Mouse (Mus musculus) liver, embryonic 13.5 days (tissue): ENCODE results near the gene S100a1. TPM values are rescaled to one million over a fixed set of nuclear protein-coding genes. Genes with fewer than 3 reads are reported as not detected.
A peak's percentile ranks its signal among the peaks of the same experiment; 100 is the strongest.

ENCODE experiments used
- ATAC-seq: fragments of 200-750 bp; cut with Nextera tagmentation; 2 replicates; pipeline ENCODE4 v1.8.0; 2017; ENCODE audit warnings: low read depth, mild to moderate bottlenecking, moderate number of reproducible peaks, moderate library complexity
- DNase-seq: peaks from one replicate; pipeline ENCODE4 v3.0.0; 2022
- H3K27ac ChIP-seq: fragments of 300-500 bp; sonication (generic); 2 replicates; pipeline ENCODE4 v1.5.1; 2015; ENCODE audit warnings: moderate library complexity, mild to moderate bottlenecking, inconsistent platforms
- H3K27me3 ChIP-seq: fragments of 300-500 bp; sonication (generic); 2 replicates; pipeline ENCODE4 v1.6.1; 2015; ENCODE audit warnings: mild to moderate bottlenecking, inconsistent platforms
- H3K36me3 ChIP-seq: fragments of 300-500 bp; sonication (generic); 2 replicates; pipeline ENCODE4 v1.6.1; 2015; ENCODE audit warnings: mild to moderate bottlenecking, inconsistent platforms
- H3K4me1 ChIP-seq: fragments of 300-500 bp; sonication (generic); replicated peaks from 2 replicates; pipeline ENCODE4 v1.6.1; 2015; ENCODE audit warnings: inconsistent platforms
- H3K4me2 ChIP-seq: fragments of 300-500 bp; sonication (generic); 2 replicates; pipeline ENCODE4 v1.6.1; 2015; ENCODE audit warnings: inconsistent platforms, mild to moderate bottlenecking, moderate library complexity
- H3K4me3 ChIP-seq: fragments of 300-500 bp; sonication (generic); replicated peaks from 2 replicates; pipeline ENCODE4 v1.5.1; 2015; ENCODE audit warnings: mild to moderate bottlenecking, inconsistent platforms
- H3K9ac ChIP-seq: fragments of 300-500 bp; sonication (generic); 2 replicates; pipeline ENCODE4 v1.6.1; 2015; ENCODE audit warnings: mild to moderate bottlenecking, inconsistent platforms
- H3K9me3 ChIP-seq: fragments of 300-500 bp; sonication (generic); replicated peaks from 2 replicates; pipeline ENCODE4 v1.6.1; 2016; ENCODE audit warnings: inconsistent platforms
- WGBS: fragments of 180-500 bp; shearing (Covaris S2); methylation state at CpG from one replicate; pipeline ENCODE4 v1.1.7; 2015; ENCODE audit not compliant: insufficient replicate concordance; 5-methylcytosine and 5-hydroxymethylcytosine counted together
- polyA plus RNA-seq: library from polyadenylated mRNA; unstranded; fragments of >200 nt; fragmentation: Nextera tagmentation; extraction: Ambion mirVana; gene quantifications from 2 replicates; pipeline ENCODE4 v1.2.1, GENCODE M21; 2015

Gene S100a1
- polyA plus RNA-seq, 1 experiment from 2014 or later = 16.0 TPM

GRCm38 (mm10) chr3:90509747-90510123, 4.5 kb downstream of the S100a1 start:
- ATAC-seq (no peak), DNase-seq (no peak)
- Histone ChIP-seq H3K4me2 (peak overlapping the region; percentile 91), H3K36me3 (peaks cover 31% of the 10 kb centered on the region), H3K27me3 (peaks cover 8% of the 10 kb centered on the region; the same call in 1 of the 2 replicates), H3K9ac (peak overlapping the region; percentile 44; the same call in 1 of the 2 replicates), H3K27ac (peak overlapping the region; percentile 37; the same call in 1 of the 2 replicates), H3K4me1 (peaks cover 38% of the 10 kb centered on the region), H3K9me3 (no peaks in the 10 kb centered on the region), H3K4me3 (peak overlapping the region; percentile 93)
- 7% methylated on average over 2 of the region's 2 CpGs for WGBS

- Histone ChIP-seq H3K27me3 (peaks cover 8% of the 10 kb centered on the region; the same call in 1 of the 2 replicates), H3K9ac (peak within 1 kb of the TSS; percentile 97), H3K27ac (peak within 1 kb of the TSS; percentile 93), H3K36me3 (peaks cover 36% of the 10 kb centered on the region), H3K4me1 (peaks cover 32% of the 10 kb centered on the region), H3K9me3 (no peaks in the 10 kb centered on the region), H3K4me2 (peak within 1 kb of the TSS; percentile 91), H3K4me3 (peak within 1 kb of the TSS; percentile 93)
- WGBS = under 1% methylated on average over 66 of the region's 66 CpGs
- peak; percentile 89 for ATAC-seq
- DNase-seq = peak; percentile 99
These were observed 5.0 kb downstream of the S100a1 start, which contains the start of gene Chtop for GRCm38 (mm10) chr3:90508950-90509746. Chtop (minus strand) TSS chr3:90509498.

- WGBS = 2% methylated on average over 20 of the region's 20 CpGs
These were observed 5.8 kb downstream of the S100a1 start for GRCm38 (mm10) chr3:90508287-90508949.

GRCm38 (mm10) chr3:90506362-90506761, 7.8 kb downstream of the S100a1 start:
- H3K27me3 ChIP-seq = no peaks in the 10 kb centered on the region
- 88% methylated on average over 3 of the region's 3 CpGs for WGBS
- H3K36me3 ChIP-seq = peaks cover 63% of the 10 kb centered on the region
- H3K4me2 ChIP-seq = no peak overlapping the region
- ATAC-seq (no peak), DNase-seq (no peak)
- H3K9me3 ChIP-seq = no peaks in the 10 kb centered on the region
- H3K4me1 ChIP-seq = peaks cover 20% of the 10 kb centered on the region
- no peak overlapping the region for H3K9ac ChIP-seq
- H3K27ac ChIP-seq = no peak overlapping the region
- no peak overlapping the region for H3K4me3 ChIP-seq

More at GRCm38 (mm10) chr3:90508287-90508949, 5.8 kb downstream of the S100a1 start:
- Histone ChIP-seq H3K4me2 (peak overlapping the region; percentile 91), H3K9me3 (no peaks in the 10 kb centered on the region), H3K27ac (peak overlapping the region; percentile 93), H3K9ac (peak overlapping the region; percentile 97), H3K36me3 (peaks cover 42% of the 10 kb centered on the region), H3K4me3 (peak overlapping the region; percentile 93), H3K4me1 (peaks cover 25% of the 10 kb centered on the region), H3K27me3 (peaks cover 4% of the 10 kb centered on the region; the same call in 1 of the 2 replicates)
- DNase-seq (no peak), ATAC-seq (no peak)

GRCm38 (mm10) chr3:90505216-90505615, 9.0 kb downstream of the S100a1 start:
- no peak overlapping the region for H3K4me2 ChIP-seq
- WGBS = 89% methylated on average over 5 of the region's 5 CpGs
- no peak overlapping the region for H3K9ac ChIP-seq
- H3K9me3 ChIP-seq = no peaks in the 10 kb centered on the region
- no peak for ATAC-seq
- H3K4me3 ChIP-seq = no peak overlapping the region
- peaks cover 20% of the 10 kb centered on the region for H3K4me1 ChIP-seq
- H3K36me3 ChIP-seq = peaks cover 71% of the 10 kb centered on the region
- H3K27ac ChIP-seq = no peak overlapping the region
- no peaks in the 10 kb centered on the region for H3K27me3 ChIP-seq
- DNase-seq = no peak

GRCm38 (mm10) chr3:90503444-90503843, 10.7 kb downstream of the S100a1 start:
- Histone ChIP-seq H3K27me3 (no peaks in the 10 kb centered on the region), H3K4me3 (no peak overlapping the region), H3K4me2 (no peak overlapping the region), H3K9ac (no peak overlapping the region), H3K4me1 (peaks cover 16% of the 10 kb centered on the region), H3K36me3 (peaks cover 88% of the 10 kb centered on the region), H3K9me3 (no peaks in the 10 kb centered on the region), H3K27ac (no peak overlapping the region)
- ATAC-seq (no peak), DNase-seq (no peak)
- 82% methylated on average over 4 of the region's 4 CpGs for WGBS

GRCm38 (mm10) chr3:90497597-90497996, 16.6 kb downstream of the S100a1 start:
- Histone ChIP-seq H3K4me1 (no peaks in the 10 kb centered on the region), H3K4me3 (no peak overlapping the region), H3K27me3 (no peaks in the 10 kb centered on the region), H3K4me2 (no peak overlapping the region), H3K36me3 (peaks cover 82% of the 10 kb centered on the region), H3K9me3 (no peaks in the 10 kb centered on the region), H3K27ac (no peak overlapping the region), H3K9ac (no peak overlapping the region)
- ATAC-seq (no peak), DNase-seq (no peak)

GRCm38 (mm10) chr3:90495850-90496525, 18.2 kb downstream of the S100a1 start:
- Histone ChIP-seq H3K27me3 (no peaks in the 10 kb centered on the region), H3K27ac (no peak overlapping the region), H3K4me3 (no peak overlapping the region), H3K4me2 (no peak overlapping the region), H3K9ac (no peak overlapping the region), H3K36me3 (peaks cover 66% of the 10 kb centered on the region), H3K4me1 (peaks cover 5% of the 10 kb centered on the region; the same call in 1 of the 2 replicates), H3K9me3 (no peaks in the 10 kb centered on the region)
- DNase-seq = no peak
- WGBS = 92% methylated on average over 7 of the region's 7 CpGs
- no peak for ATAC-seq

GRCm38 (mm10) chr3:90493831-90494540, 20.2 kb downstream of the S100a1 start:
- WGBS = 53% methylated on average over 4 of the region's 4 CpGs
- Histone ChIP-seq H3K9me3 (no peaks in the 10 kb centered on the region), H3K27ac (peak overlapping the region; percentile 8; the same call in 1 of the 2 replicates), H3K4me1 (peaks cover 20% of the 10 kb centered on the region), H3K27me3 (no peaks in the 10 kb centered on the region), H3K4me3 (no peak overlapping the region), H3K9ac (peak overlapping the region; percentile 26; the same call in 1 of the 2 replicates), H3K36me3 (peaks cover 55% of the 10 kb centered on the region), H3K4me2 (no peak overlapping the region)
- DNase-seq (no peak), ATAC-seq (no peak)

GRCm38 (mm10) chr3:90491350-90491749, 22.8 kb downstream of the S100a1 start:
- Histone ChIP-seq H3K36me3 (peaks cover 52% of the 10 kb centered on the region), H3K9me3 (no peaks in the 10 kb centered on the region), H3K9ac (no peak overlapping the region), H3K4me2 (peak overlapping the region; percentile 52), H3K27ac (no peak overlapping the region), H3K4me1 (peaks cover 21% of the 10 kb centered on the region), H3K27me3 (no peaks in the 10 kb centered on the region), H3K4me3 (0 out of 2 replicates have a peak overlapping the region, but pooled peaks have one; percentile 12)
- ATAC-seq = no peak
- DNase-seq = peak; percentile 26
- 30% methylated on average over 2 of the region's 2 CpGs for WGBS
